Mouse (Mus musculus) testis, postnatal 10 days (tissue): ENCODE data around the gene Zfp87.

Source experiments
- DNase-seq: peaks from one replicate; pipeline ENCODE4 v3.0.0; 2021; ENCODE audit warnings: low spot score

The Zfp87 gene

GRCm38 (mm10) chr13:67525753-67526410, at the start of gene Zfp87, which contains the start of gene Gm26965:
Zfp87 (minus strand) TSS chr13:67526177.
Gm26965 (minus strand) TSS chr13:67526151.
- DNase-seq: peak; percentile 88

GRCm38 (mm10) chr13:67572591-67573189, 46.7 kb upstream of the Zfp87 start:
- DNase-seq: no peak

GRCm38 (mm10) chr13:67553730-67554129, 27.8 kb upstream of the Zfp87 start, which contains the start of gene Zfp748:
Zfp748 (minus strand) TSS chr13:67553830.
- DNase-seq: no peak

- peak; percentile 79 for DNase-seq
These were observed 26.7 kb upstream of the Zfp87 start for GRCm38 (mm10) chr13:67552505-67553346.

GRCm38 (mm10) chr13:67545941-67546340, 20.0 kb upstream of the Zfp87 start:
- no peak for DNase-seq

GRCm38 (mm10) chr13:67527049-67527730, 1.2 kb upstream of the Zfp87 start:
- no peak for DNase-seq

- no peak for DNase-seq
These were observed 25.1 kb downstream of the Zfp87 start for GRCm38 (mm10) chr13:67500908-67501307.

- DNase-seq: peak; percentile 75
These were observed 25.8 kb downstream of the Zfp87 start, which contains the start of gene Zfp58 for GRCm38 (mm10) chr13:67500084-67500719. Zfp58 (minus strand) TSS chr13:67500555.

GRCm38 (mm10) chr13:67495631-67496030, 30.3 kb downstream of the Zfp87 start:
- DNase-seq: no peak

GRCm38 (mm10) chr13:67484424-67484811, 41.6 kb downstream of the Zfp87 start:
- no peak for DNase-seq

GRCm38 (mm10) chr13:67483625-67484423, 42.2 kb downstream of the Zfp87 start, which contains the start of gene Zfp874b:
Zfp874b (minus strand) TSS chr13:67484258.
- DNase-seq: peak; percentile 83

- no peak for DNase-seq
These were observed 44.4 kb downstream of the Zfp87 start for GRCm38 (mm10) chr13:67481528-67481927.

GRCm38 (mm10) chr13:67469274-67469673, 56.7 kb downstream of the Zfp87 start:
- no peak for DNase-seq
